Mouse (Mus musculus) kidney, embryonic 16.5 days (tissue): Measurements from ENCODE around the gene Reg4. TPM values are rescaled to one million over a fixed set of nuclear protein-coding genes. Genes with fewer than 3 reads are reported as not detected.

Experiments
- ATAC-seq: fragments of 200-750 bp; cut with Nextera tagmentation; 2 replicates; pipeline ENCODE4 v1.8.0; 2017; ENCODE audit warnings: moderate TSS enrichment; ENCODE audit not compliant: low FRiP score, low TSS enrichment
- H3K27ac ChIP-seq: fragments of 300-500 bp; sonication (generic); 2 replicates; pipeline ENCODE4 v1.5.1; 2014; ENCODE audit warnings: low read length
- H3K27me3 ChIP-seq: fragments of 300-500 bp; sonication (generic); 2 replicates; pipeline ENCODE4 v1.6.1; 2014; ENCODE audit warnings: low read length, control low read depth, mixed read lengths; ENCODE audit not compliant: insufficient read depth
- H3K36me3 ChIP-seq: fragments of 300-500 bp; sonication (generic); 2 replicates; pipeline ENCODE4 v1.6.1; 2014; ENCODE audit warnings: low read length, control low read depth, mixed read lengths; ENCODE audit not compliant: insufficient read depth
- H3K4me1 ChIP-seq: fragments of 300-500 bp; sonication (generic); 2 replicates; pipeline ENCODE4 v1.6.1; 2014; ENCODE audit warnings: low read length, control low read depth, mixed read lengths; ENCODE audit not compliant: insufficient read depth
- H3K4me2 ChIP-seq: fragments of 300-500 bp; sonication (generic); replicated peaks from 2 replicates; pipeline ENCODE4 v1.6.1; 2014; ENCODE audit warnings: low read depth, low read length
- H3K4me3 ChIP-seq: fragments of 300-500 bp; sonication (generic); 2 replicates; pipeline ENCODE4 v1.5.1; 2014; ENCODE audit warnings: mild to moderate bottlenecking, low read length
- H3K9ac ChIP-seq: fragments of 300-500 bp; sonication (generic); replicated peaks from 2 replicates; pipeline ENCODE4 v1.6.1; 2014; ENCODE audit warnings: low read length
- H3K9me3 ChIP-seq: fragments of 300-500 bp; sonication (generic); 2 replicates; pipeline ENCODE4 v1.6.1; 2016; ENCODE audit warnings: low read length, control low read depth
- WGBS: fragments of 180-500 bp; shearing (Covaris S2); extraction: QIAGEN DNeasy Blood & Tissue Kit; methylation state at CpG from one replicate; pipeline ENCODE4 v1.1.7; 2014; 5-methylcytosine and 5-hydroxymethylcytosine counted together
- polyA plus RNA-seq: library from polyadenylated mRNA; unstranded; fragments of >200 nt; fragmentation: Nextera tagmentation; extraction: Ambion mirVana; gene quantifications from 2 replicates; pipeline ENCODE4 v1.2.1, GENCODE M21; 2015

The Reg4 gene
- polyA plus RNA-seq, 1 experiment from 2014 or later, result 0.67 TPM

DNA sequence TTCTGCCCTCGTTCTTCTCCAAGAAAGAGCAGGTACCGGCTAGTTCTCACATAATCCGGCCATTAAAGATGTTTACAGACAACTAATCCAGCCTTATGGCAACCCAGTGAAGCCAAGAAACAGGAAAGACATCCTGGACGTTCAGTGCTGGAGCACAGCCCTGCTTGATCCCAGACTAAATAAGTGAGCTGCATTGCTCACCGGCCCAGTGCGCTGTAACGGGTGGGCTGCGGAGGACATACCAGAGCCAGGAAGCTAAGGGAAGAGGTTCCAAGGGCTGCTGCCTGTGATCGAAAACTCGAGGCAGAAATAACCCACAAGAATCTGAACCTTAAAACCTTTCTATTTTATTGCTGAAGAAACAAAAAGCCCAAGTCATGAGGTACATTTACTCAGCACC, 11.1 kb upstream of the Reg4 start:
- Histone ChIP-seq H3K27ac (no peak overlapping the region), H3K4me3 (no peak overlapping the region), H3K4me1 (peaks cover 14% of the 10 kb centered on the region), H3K9ac (no peak overlapping the region), H3K4me2 (no peak overlapping the region), H3K27me3 (no peaks in the 10 kb centered on the region), H3K36me3 (no peaks in the 10 kb centered on the region), H3K9me3 (no peaks in the 10 kb centered on the region)
- ATAC-seq, result no peak
- 48% methylated on average over 10 of the region's 10 CpGs for WGBS

DNA sequence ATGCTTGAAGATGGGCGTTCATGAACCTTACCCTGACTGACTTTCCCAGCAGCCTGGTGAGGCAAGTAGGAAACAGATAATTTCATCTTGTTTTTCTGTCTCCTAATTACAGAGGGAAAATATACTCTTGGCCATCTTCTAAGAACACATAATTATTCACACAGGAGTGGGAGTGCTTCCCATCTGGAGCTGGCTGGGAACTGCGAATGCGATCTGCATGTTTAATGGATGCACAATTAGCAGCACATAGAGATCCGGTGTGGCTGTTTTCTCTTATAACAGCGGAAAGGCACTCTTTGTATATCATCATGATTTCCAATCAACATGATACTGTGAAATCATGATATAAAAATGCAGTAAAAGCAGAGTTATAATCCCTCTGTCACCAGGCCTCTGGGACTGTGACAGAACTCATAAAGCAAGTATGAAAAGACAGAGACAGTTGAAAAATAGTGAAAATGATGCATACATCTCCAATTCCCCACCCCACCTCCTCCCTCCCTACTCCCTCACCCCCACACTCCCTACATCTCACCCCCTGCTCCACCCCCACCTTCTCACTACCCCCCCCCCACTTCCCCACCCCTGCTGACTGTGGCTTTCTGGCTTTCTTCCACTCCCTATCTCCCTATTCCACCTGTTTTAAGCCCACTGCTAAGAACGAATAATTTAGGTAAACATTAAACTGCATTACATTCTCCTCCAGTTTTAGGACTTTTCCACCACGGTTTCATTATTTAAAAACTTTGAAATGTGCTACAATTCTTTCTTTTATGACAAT, 10.5 kb upstream of the Reg4 start:
- ATAC-seq, result no peak
- 58% methylated on average over 7 of the region's 7 CpGs for WGBS
- H3K9ac ChIP-seq, result no peak overlapping the region
- no peak overlapping the region; the same call in 1 of the 2 replicates for H3K27ac ChIP-seq
- peaks cover 10% of the 10 kb centered on the region for H3K4me1 ChIP-seq
- no peaks in the 10 kb centered on the region for H3K9me3 ChIP-seq
- no peak overlapping the region for H3K4me2 ChIP-seq
- H3K27me3 ChIP-seq, result no peaks in the 10 kb centered on the region
- no peaks in the 10 kb centered on the region for H3K36me3 ChIP-seq
- H3K4me3 ChIP-seq, result no peak overlapping the region

DNA sequence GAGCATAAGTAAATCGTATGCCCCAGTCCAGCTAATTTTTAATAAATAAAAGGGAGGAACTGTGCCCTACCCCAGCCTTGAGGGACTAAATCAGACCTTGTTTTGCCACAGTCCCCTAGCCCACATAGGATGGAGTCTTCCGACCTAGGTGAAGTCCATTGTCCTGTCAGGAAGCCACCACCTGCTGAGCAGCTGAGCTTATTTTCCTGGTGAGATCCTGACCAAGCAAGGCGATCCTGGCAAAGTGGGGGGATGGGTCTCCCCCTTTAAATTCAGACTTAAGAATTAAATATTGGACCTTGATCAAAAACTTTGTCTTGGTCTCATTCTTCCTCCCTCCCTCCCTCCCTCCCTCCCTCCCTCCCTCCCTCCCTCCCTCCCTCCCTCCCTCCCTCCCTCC, 5.7 kb upstream of the Reg4 start:
- ATAC-seq, result no peak
- Histone ChIP-seq H3K4me3 (no peak overlapping the region), H3K36me3 (no peaks in the 10 kb centered on the region), H3K27ac (no peak overlapping the region), H3K4me2 (no peak overlapping the region), H3K27me3 (no peaks in the 10 kb centered on the region), H3K9me3 (no peaks in the 10 kb centered on the region), H3K9ac (no peak overlapping the region), H3K4me1 (peaks cover 9% of the 10 kb centered on the region)
- WGBS, result 79% methylated on average over 3 of the region's 3 CpGs

DNA sequence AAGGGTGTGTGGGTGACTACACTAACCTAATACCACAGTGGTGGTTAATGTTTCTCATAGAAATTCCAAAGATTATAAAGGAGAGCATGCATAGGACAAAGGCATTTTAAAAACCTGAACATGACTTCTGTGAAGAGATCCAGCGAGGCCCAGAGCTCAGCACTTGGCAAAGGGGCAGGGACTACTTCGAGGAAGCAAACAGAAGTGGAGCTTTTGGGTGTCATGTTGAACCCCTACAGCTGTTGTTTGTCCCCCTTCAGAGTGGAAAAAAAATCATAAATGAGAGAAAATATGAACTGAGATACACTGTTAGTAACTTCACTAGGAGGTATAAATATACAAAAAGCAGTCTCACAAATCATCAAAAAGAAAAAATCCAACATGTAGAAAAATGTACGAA, 1.3 kb downstream of the Reg4 start:
- Histone ChIP-seq H3K27me3 (no peaks in the 10 kb centered on the region), H3K36me3 (no peaks in the 10 kb centered on the region), H3K4me1 (peaks cover 4% of the 10 kb centered on the region; the same call in 1 of the 2 replicates), H3K9me3 (no peaks in the 10 kb centered on the region), H3K4me3 (no peak overlapping the region), H3K27ac (no peak overlapping the region), H3K4me2 (no peak overlapping the region), H3K9ac (no peak overlapping the region)
- 59% methylated on average over 3 of the region's 3 CpGs for WGBS
- ATAC-seq, result no peak

DNA sequence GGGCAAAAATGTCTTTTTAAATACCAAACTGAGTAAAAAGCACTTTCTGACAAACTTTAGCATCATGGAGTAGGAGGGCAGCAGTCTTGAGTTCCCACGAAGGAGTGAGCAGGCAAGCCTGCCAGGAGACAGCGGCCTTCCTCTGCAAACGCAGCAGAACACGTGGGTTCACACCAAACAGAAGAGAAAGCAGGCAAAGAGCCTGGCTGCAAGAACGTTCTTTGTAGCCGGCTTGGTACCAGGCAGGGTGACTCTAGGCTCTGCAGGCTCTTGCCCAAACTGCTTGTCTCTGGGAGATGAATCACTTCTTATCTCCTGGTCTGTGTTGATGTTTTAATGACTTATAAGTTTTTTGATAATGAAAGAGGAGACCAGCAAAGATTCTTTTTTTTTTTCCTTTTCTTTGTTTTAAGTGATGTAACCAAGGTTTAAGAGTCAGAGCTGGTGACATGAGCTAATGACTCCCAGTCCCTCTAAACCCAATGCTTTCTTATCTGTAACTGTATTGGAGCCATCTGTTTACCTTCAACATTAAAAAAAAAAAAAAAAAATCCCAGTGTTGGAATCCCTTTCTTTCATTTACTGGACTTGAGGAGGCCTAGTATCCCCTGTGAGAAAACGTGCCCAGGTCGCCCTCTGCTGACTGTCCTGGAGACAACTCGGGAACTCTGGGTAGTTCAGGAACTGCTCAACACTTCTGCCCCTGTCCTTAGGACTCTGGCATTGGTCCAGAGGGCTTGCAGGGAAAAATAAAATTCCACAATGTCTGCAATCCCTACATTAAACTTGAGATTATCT, 2.0 kb downstream of the Reg4 start:
- Histone ChIP-seq H3K9me3 (no peaks in the 10 kb centered on the region), H3K4me2 (no peak overlapping the region), H3K4me1 (peaks cover 4% of the 10 kb centered on the region; the same call in 1 of the 2 replicates), H3K4me3 (no peak overlapping the region), H3K27ac (peak overlapping the region; percentile 27; the same call in 1 of the 2 replicates), H3K36me3 (no peaks in the 10 kb centered on the region), H3K9ac (no peak overlapping the region), H3K27me3 (no peaks in the 10 kb centered on the region)
- 10% methylated on average over 9 of the region's 9 CpGs for WGBS
- peak; percentile 89 for ATAC-seq

DNA sequence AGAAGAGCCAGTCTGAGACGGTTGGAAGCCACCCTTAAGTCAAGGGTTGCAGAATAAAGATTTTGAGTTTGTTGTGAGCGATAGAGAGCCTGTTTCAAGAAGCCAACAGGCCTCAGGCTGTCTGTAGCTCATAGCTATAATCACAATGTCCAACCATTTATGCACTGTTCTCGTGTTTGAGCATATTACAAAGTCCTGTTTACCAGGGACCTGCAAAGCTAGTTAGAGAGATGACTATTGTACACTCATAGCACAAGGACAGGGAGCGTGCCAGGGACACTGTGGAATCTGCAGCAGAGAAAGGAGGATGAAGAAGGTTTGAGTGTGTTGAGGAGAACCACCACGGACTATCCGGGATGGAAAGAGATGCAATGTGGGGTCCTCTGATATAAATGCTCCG, 3.0 kb downstream of the Reg4 start:
- H3K4me1 ChIP-seq, result peaks cover 4% of the 10 kb centered on the region; the same call in 1 of the 2 replicates
- H3K27ac ChIP-seq, result no peak overlapping the region
- no peak overlapping the region for H3K4me3 ChIP-seq
- H3K9ac ChIP-seq, result no peak overlapping the region
- H3K9me3 ChIP-seq, result no peaks in the 10 kb centered on the region
- WGBS, result 92% methylated on average over 7 of the region's 7 CpGs
- H3K27me3 ChIP-seq, result no peaks in the 10 kb centered on the region
- no peaks in the 10 kb centered on the region for H3K36me3 ChIP-seq
- ATAC-seq, result no peak
- no peak overlapping the region for H3K4me2 ChIP-seq

DNA sequence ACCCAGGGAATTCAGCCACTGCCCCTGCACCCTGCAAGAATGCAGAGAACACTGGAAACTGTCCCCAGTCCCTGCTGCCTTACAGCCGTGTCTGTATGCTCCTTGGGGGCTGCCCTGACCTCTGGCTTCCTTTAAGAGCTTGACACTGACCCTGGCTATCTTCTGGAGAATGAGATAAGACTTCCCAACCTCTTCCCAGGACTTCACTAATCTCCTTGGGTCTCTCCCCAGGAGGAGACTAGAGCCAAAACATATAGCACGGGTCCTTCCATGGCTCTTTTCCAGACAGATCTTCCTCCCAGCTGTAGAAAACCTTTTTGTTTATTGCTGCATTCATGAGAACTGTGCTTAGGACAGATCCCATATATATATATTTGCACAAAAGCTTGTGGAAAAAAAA, 3.8 kb downstream of the Reg4 start:
- Histone ChIP-seq H3K9ac (no peak overlapping the region), H3K9me3 (no peaks in the 10 kb centered on the region), H3K4me1 (peaks cover 4% of the 10 kb centered on the region; the same call in 1 of the 2 replicates), H3K4me3 (no peak overlapping the region), H3K4me2 (no peak overlapping the region), H3K36me3 (no peaks in the 10 kb centered on the region), H3K27ac (no peak overlapping the region), H3K27me3 (no peaks in the 10 kb centered on the region)
- 31% methylated on average over 2 of the region's 2 CpGs for whole genome bisulfite sequencing
- ATAC-seq, result peak; percentile 40; the same call in 1 of the 2 replicates

DNA sequence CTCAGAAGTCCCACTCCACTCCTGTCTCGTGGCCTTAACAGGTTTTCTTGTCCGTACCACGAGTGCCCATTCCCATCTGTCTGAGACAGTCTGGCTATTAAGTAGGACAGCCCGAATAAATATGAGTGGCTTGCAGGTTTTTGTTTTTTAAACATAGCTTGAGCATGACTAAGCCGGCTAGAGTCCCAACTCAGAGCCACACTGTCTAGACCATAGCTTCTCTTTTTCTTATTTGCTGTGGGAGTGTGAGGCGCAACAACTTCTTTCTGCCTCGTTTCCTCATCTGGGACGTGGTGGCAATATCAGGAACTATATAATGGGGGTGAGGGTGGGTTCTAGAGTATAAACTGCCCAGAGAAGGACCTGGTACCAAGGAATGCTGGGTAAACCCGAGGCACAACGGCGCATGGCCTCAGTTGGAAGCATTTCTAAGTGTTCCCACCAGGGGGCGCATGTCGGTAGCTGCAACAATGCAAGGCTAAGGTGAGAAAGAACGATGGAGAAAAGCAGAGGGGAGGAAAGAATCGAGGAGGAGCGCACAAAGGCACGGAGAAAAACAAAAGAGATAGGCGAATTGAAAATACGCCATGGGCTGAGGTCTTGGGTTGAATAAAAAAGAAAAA, 5.1 kb downstream of the Reg4 start:
- Histone ChIP-seq H3K4me2 (no peak overlapping the region), H3K4me1 (peaks cover 4% of the 10 kb centered on the region; the same call in 1 of the 2 replicates), H3K36me3 (no peaks in the 10 kb centered on the region), H3K9me3 (no peaks in the 10 kb centered on the region), H3K9ac (no peak overlapping the region), H3K27ac (no peak overlapping the region), H3K4me3 (no peak overlapping the region), H3K27me3 (no peaks in the 10 kb centered on the region)
- WGBS, result 36% methylated on average over 19 of the region's 19 CpGs
- peak; percentile 21; the same call in 1 of the 2 replicates for ATAC-seq

DNA sequence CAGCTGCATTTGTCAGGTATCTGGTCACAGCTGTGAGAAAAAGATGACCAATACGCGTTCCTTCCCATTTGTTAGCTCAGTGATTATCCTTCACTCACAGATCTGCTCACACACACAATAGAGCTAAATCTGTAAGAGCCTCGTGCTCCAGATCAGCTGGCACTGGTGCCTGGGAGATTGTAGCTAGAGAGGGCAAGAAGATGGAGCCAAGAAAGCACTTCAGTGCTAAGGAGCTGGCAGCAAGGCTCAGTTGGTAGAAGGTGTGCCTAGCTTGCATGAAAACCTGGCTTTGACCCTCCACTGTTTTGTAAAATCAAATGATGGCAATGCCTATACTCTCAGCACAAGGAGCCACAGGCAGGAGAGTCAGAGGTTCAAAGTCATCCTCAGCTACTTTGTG, 5.8 kb downstream of the Reg4 start:
- Histone ChIP-seq H3K4me1 (peaks cover 4% of the 10 kb centered on the region; the same call in 1 of the 2 replicates), H3K36me3 (no peaks in the 10 kb centered on the region), H3K27me3 (no peaks in the 10 kb centered on the region), H3K27ac (no peak overlapping the region), H3K4me3 (no peak overlapping the region), H3K9ac (no peak overlapping the region), H3K4me2 (no peak overlapping the region), H3K9me3 (no peaks in the 10 kb centered on the region)
- no peak for ATAC-seq
- WGBS, result 80% methylated on average over 3 of the region's 3 CpGs
